Mouse (Mus musculus): ENCODE results near the gene Sycp2. TPM values are rescaled to one million over a fixed set of nuclear protein-coding genes. Genes with fewer than 3 reads are reported as not detected.

The Sycp2 gene
- total RNA-seq (2023): not detected

GRCm38 (mm10) chr2:178407053-178407815 lies at the start of gene Sycp2:
TSS of gene Sycp2 (minus strand) at chr2:178407685.

GRCm38 (mm10) chr2:178430231-178430630 lies 22.7 kb upstream of the Sycp2 start, which contains the start of gene Cdh26:
TSS of gene Cdh26 (plus strand) at chr2:178430531.

GRCm38 (mm10) chr2:178414261-178415149 lies 7.0 kb upstream of the Sycp2 start, which contains the start of the genes Ppp1r3d and Fam217b:
TSS of gene Ppp1r3d (minus strand) at chr2:178414472.
TSS of gene Fam217b (plus strand) at chr2:178414524.

Other genes with a start within 250 kb of the Sycp2 start
- gene Ppp1r3d, start 6.8 kb upstream of the Sycp2 start, total RNA-seq (2023): under 1 TPM in 1 of 2 experiments, not detected in 1; 0.18 TPM
- not detected for gene Fam217b, start 6.8 kb upstream of the Sycp2 start, total RNA-seq (2023)
- gene Cdh26, start 22.8 kb upstream of the Sycp2 start, total RNA-seq (2023): not detected

All from T-cell, adult 66 days (primary cell).